Mouse (Mus musculus): Measurements from ENCODE around the gene Kcnq2. TPM values are rescaled to one million over a fixed set of nuclear protein-coding genes. Genes with fewer than 3 reads are reported as not detected.

Gene Kcnq2
- polyA plus RNA-seq, 1 experiment from 2014 or later = 62.5 TPM

DNA sequence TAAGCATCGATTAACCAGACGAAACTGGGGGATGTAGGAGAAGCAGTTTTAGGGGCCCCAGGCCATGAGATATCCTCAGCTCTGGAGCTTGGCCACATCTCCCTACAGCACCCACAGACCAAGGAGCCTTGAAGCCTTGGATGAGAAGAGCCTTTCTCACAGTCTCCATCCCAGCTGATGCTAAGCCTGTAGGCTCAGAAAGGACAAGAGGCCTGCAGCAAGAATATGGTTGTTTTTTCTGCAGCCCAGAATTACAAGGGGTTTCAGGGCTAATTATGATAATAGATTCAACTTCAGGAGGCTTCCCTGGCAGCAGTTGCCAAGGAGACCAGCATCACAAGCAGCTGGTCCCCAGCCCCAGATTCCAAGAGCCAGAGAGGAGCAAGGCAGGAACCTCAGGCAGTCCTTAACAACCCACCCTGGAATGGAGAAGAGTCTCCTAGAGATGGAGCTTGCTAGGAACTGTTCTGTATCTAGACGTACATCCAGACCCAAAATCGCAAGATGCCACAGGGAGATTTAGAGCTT, 14.1 kb downstream of the Kcnq2 start:
- ATAC-seq (replicated peaks) = peak; percentile 63
- peak overlapping the region; percentile 84 for H3K27ac ChIP-seq
- H3K4me2 ChIP-seq = 0 out of 2 replicates have a peak overlapping the region, but pooled peaks have one; percentile 10
- H3K9me3 ChIP-seq = no peaks in the 10 kb centered on the region
- 52% methylated on average over 4 of the region's 4 CpGs for WGBS
- H3K36me3 ChIP-seq (replicated peaks) = no peaks in the 10 kb centered on the region
- no peak overlapping the region for H3K9ac ChIP-seq
- H3K4me3 ChIP-seq = no peak overlapping the region
- no peaks in the 10 kb centered on the region for H3K27me3 ChIP-seq (replicated peaks)
- H3K4me1 ChIP-seq = peaks cover 69% of the 10 kb centered on the region

GRCm38 (mm10) chr2:181119952-181120351, 15.1 kb downstream of the Kcnq2 start:
- no peak overlapping the region for H3K9ac ChIP-seq
- H3K36me3 ChIP-seq (replicated peaks) = no peaks in the 10 kb centered on the region
- peaks cover 73% of the 10 kb centered on the region for H3K4me1 ChIP-seq
- H3K4me2 ChIP-seq = no peak overlapping the region
- H3K9me3 ChIP-seq = no peaks in the 10 kb centered on the region
- no peak overlapping the region for H3K4me3 ChIP-seq
- WGBS = 30% methylated on average over 10 of the region's 10 CpGs
- no peaks in the 10 kb centered on the region for H3K27me3 ChIP-seq (replicated peaks)
- ATAC-seq (replicated peaks) = no peak
- H3K27ac ChIP-seq = peak overlapping the region; percentile 84

- H3K4me2 ChIP-seq = no peak overlapping the region
- H3K4me3 ChIP-seq = no peak overlapping the region
- H3K27me3 ChIP-seq (replicated peaks) = no peaks in the 10 kb centered on the region
- ATAC-seq (replicated peaks) = no peak
- H3K9me3 ChIP-seq = no peaks in the 10 kb centered on the region
- H3K9ac ChIP-seq = no peak overlapping the region
- H3K36me3 ChIP-seq (replicated peaks) = 0 out of 2 replicates have a peak, but pooled peaks cover 2% of the 10 kb centered on the region
- peaks cover 74% of the 10 kb centered on the region for H3K4me1 ChIP-seq
- 67% methylated on average over 5 of the region's 5 CpGs for WGBS
- peak overlapping the region; percentile 74 for H3K27ac ChIP-seq
Observed at GRCm38 (mm10) chr2:181116436-181116835, 18.7 kb downstream of the Kcnq2 start.

DNA sequence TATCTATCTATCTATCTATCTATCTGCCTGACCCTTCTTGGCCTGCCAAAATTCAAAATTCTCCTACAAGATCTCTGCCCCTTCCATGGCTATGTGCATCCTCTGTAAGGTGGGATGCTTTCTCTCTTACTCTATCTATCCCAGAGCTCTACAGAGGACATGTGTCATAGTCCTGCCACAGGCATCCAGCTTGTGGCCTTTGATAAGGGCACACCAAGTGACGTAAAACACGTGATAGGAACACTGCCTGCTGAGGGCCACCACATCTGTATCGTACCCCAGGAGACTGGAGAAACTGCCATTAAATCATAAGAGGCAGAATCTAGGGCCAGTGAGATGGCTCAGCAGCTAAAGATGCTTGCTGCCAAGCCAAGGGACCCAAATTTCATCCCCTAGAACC, 19.7 kb downstream of the Kcnq2 start:
- Histone ChIP-seq H3K4me2 (no peak overlapping the region), H3K4me3 (no peak overlapping the region), H3K9me3 (no peaks in the 10 kb centered on the region), H3K27ac (peak overlapping the region; percentile 49), H3K4me1 (peaks cover 64% of the 10 kb centered on the region), H3K27me3 (replicated peaks) (no peaks in the 10 kb centered on the region), H3K36me3 (replicated peaks) (0 out of 2 replicates have a peak, but pooled peaks cover 2% of the 10 kb centered on the region), H3K9ac (no peak overlapping the region)
- no peak for ATAC-seq (replicated peaks)
- 79% methylated on average over 3 of the region's 3 CpGs for WGBS

DNA sequence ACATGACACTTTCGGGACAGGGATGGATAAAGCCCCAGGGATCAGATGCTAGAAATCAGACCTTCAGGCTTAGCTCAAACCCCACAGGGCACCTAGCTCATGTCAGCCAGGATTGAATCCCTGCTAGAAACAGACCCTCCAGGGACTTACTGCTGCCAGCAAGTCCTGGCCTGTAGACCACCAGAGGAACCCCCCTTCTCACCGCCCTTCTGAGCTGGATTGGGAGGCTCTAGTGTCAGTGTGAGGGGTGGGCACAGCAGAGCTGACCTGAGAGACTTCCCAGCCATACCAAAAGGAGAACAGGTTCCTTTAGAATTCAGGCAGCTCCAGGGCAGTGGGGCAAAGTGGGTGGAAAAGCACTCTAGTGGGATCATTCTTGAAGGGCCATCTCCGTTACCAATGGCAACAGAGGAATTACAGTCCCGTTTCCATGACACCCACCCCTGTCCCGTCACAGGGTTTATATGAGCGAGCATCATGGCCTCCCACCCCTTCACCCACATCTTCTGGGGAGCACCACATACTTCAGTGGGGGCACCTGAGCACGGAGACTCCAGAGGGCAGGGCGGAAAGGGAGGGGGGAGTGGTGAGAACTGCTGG, 21.2 kb downstream of the Kcnq2 start:
- H3K9me3 ChIP-seq = no peaks in the 10 kb centered on the region
- H3K27ac ChIP-seq = peak overlapping the region; percentile 49; the same call in 1 of the 2 replicates
- H3K4me2 ChIP-seq = no peak overlapping the region
- no peak overlapping the region for H3K9ac ChIP-seq
- no peaks in the 10 kb centered on the region for H3K27me3 ChIP-seq (replicated peaks)
- no peak for ATAC-seq (replicated peaks)
- H3K4me3 ChIP-seq = no peak overlapping the region
- H3K4me1 ChIP-seq = peaks cover 49% of the 10 kb centered on the region
- H3K36me3 ChIP-seq (replicated peaks) = 0 out of 2 replicates have a peak, but pooled peaks cover 4% of the 10 kb centered on the region
- 36% methylated on average over 8 of the region's 8 CpGs for WGBS

DNA sequence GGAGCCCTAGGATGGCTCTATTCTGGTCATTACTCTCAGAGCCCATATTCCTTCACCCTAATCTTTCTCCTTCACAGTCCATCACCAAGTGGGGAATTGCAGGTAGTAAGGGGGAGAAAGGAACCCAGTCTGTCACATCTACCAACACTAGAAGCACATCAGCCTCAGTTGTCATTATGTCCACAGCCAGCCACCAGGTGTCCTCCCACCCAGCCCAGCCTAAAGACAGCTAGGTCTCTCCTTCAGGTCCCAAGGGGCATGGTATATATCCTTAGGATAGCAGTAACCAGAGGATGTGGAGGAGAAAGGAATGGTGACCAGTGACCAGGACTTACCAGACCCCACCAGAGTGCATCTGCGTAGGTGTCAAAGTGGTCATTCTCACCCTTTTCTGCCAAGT, 23.4 kb downstream of the Kcnq2 start:
- ATAC-seq (replicated peaks) = no peak
- no peaks in the 10 kb centered on the region for H3K9me3 ChIP-seq
- H3K4me1 ChIP-seq = peaks cover 33% of the 10 kb centered on the region
- WGBS = 88% methylated on average over 1 of the region's 1 CpGs
- no peak overlapping the region for H3K27ac ChIP-seq
- no peak overlapping the region for H3K4me2 ChIP-seq
- no peak overlapping the region for H3K9ac ChIP-seq
- 0 out of 2 replicates have a peak, but pooled peaks cover 9% of the 10 kb centered on the region for H3K36me3 ChIP-seq (replicated peaks)
- no peaks in the 10 kb centered on the region for H3K27me3 ChIP-seq (replicated peaks)
- no peak overlapping the region for H3K4me3 ChIP-seq

GRCm38 (mm10) chr2:181104111-181104510, 31.0 kb downstream of the Kcnq2 start:
- no peaks in the 10 kb centered on the region for H3K27me3 ChIP-seq (replicated peaks)
- no peak overlapping the region for H3K9ac ChIP-seq
- no peak overlapping the region for H3K4me3 ChIP-seq
- H3K4me2 ChIP-seq = no peak overlapping the region
- no peak overlapping the region for H3K27ac ChIP-seq
- H3K4me1 ChIP-seq = peaks cover 7% of the 10 kb centered on the region; the same call in 1 of the 2 replicates
- WGBS = 52% methylated on average over 2 of the region's 2 CpGs
- no peaks in the 10 kb centered on the region for H3K9me3 ChIP-seq
- H3K36me3 ChIP-seq (replicated peaks) = peaks cover 13% of the 10 kb centered on the region; the same call in 1 of the 2 replicates
- no peak for ATAC-seq (replicated peaks)

- no peaks in the 10 kb centered on the region for H3K27me3 ChIP-seq (replicated peaks)
- no peak overlapping the region for H3K27ac ChIP-seq
- H3K9me3 ChIP-seq = no peaks in the 10 kb centered on the region
- peaks cover 9% of the 10 kb centered on the region; the same call in 1 of the 2 replicates for H3K36me3 ChIP-seq (replicated peaks)
- no peak overlapping the region for H3K9ac ChIP-seq
- H3K4me1 ChIP-seq = peaks cover 7% of the 10 kb centered on the region; the same call in 1 of the 2 replicates
- no peak overlapping the region for H3K4me2 ChIP-seq
- no peak overlapping the region for H3K4me3 ChIP-seq
- ATAC-seq (replicated peaks) = peak; percentile 67; the same call in 1 of the 2 replicates
- WGBS = 12% methylated on average over 2 of the region's 2 CpGs
Observed at GRCm38 (mm10) chr2:181102161-181102560, 32.9 kb downstream of the Kcnq2 start.

DNA sequence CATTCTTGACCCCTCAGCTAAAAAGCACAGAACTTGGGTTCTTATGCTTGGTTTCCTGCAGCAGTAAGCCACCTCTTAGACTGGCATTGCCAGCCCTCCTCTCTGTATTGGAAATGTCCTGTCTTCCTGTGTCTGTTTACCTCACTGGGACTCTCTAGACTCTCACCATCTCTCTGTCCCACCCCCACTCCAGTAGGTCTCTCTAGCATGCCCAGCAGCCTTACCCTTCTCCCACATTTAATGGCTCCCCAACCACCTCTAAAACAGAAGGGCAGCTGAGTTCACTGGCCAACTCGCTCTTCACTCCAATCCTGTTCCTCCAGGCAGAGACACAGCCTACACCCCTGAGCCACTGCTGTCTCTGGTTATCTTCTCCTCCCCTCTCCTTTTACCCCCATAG, 33.5 kb downstream of the Kcnq2 start:
- Histone ChIP-seq H3K9me3 (no peaks in the 10 kb centered on the region), H3K27ac (no peak overlapping the region), H3K4me2 (no peak overlapping the region), H3K36me3 (replicated peaks) (peaks cover 9% of the 10 kb centered on the region; the same call in 1 of the 2 replicates), H3K4me1 (peaks cover 7% of the 10 kb centered on the region; the same call in 1 of the 2 replicates), H3K9ac (no peak overlapping the region), H3K4me3 (no peak overlapping the region), H3K27me3 (replicated peaks) (no peaks in the 10 kb centered on the region)
- WGBS = 69% methylated on average over 1 of the region's 1 CpGs
- ATAC-seq (replicated peaks) = no peak

- H3K9ac ChIP-seq = no peak overlapping the region
- no peaks in the 10 kb centered on the region for H3K27me3 ChIP-seq (replicated peaks)
- H3K9me3 ChIP-seq = no peaks in the 10 kb centered on the region
- H3K27ac ChIP-seq = no peak overlapping the region
- 81% methylated on average over 2 of the region's 2 CpGs for WGBS
- peaks cover 9% of the 10 kb centered on the region; the same call in 1 of the 2 replicates for H3K36me3 ChIP-seq (replicated peaks)
- no peak for ATAC-seq (replicated peaks)
- H3K4me3 ChIP-seq = no peak overlapping the region
- H3K4me1 ChIP-seq = peaks cover 7% of the 10 kb centered on the region; the same call in 1 of the 2 replicates
- H3K4me2 ChIP-seq = no peak overlapping the region
Observed at GRCm38 (mm10) chr2:181100087-181100486, 35.0 kb downstream of the Kcnq2 start.

DNA sequence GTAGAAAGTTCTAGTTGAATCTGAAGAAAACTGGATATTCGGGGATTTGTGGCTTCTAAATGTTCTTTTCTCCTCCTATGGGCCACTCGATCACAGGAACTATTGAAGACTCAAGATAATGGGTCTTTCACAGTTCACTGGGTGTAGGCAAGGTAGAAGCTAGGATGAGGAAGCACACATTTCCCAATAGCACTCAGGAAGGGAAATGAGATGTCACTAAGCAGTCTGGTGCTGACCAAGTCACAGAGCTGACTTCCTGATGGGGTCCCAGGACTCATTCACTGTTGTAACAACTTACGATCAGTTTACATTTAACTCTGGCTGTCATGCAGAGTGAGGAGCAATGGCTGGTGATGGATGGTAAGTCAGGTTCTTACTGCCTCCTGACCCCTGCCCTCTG, 45.0 kb downstream of the Kcnq2 start:
- Histone ChIP-seq H3K4me3 (no peak overlapping the region), H3K27me3 (replicated peaks) (no peaks in the 10 kb centered on the region), H3K4me2 (no peak overlapping the region), H3K27ac (no peak overlapping the region), H3K9ac (no peak overlapping the region), H3K4me1 (no peaks in the 10 kb centered on the region), H3K36me3 (replicated peaks) (no peaks in the 10 kb centered on the region; the same call in 1 of the 2 replicates), H3K9me3 (no peaks in the 10 kb centered on the region)
- ATAC-seq (replicated peaks) = no peak
- WGBS = 81% methylated on average over 3 of the region's 3 CpGs

- H3K4me2 ChIP-seq = no peak overlapping the region
- H3K9me3 ChIP-seq = no peaks in the 10 kb centered on the region
- H3K4me3 ChIP-seq = no peak overlapping the region
- no peak overlapping the region for H3K27ac ChIP-seq
- H3K27me3 ChIP-seq (replicated peaks) = no peaks in the 10 kb centered on the region
- no peak for ATAC-seq (replicated peaks)
- no peaks in the 10 kb centered on the region for H3K4me1 ChIP-seq
- H3K36me3 ChIP-seq (replicated peaks) = peaks cover 15% of the 10 kb centered on the region; the same call in 1 of the 2 replicates
- WGBS = 55% methylated on average over 8 of the region's 8 CpGs
- H3K9ac ChIP-seq = no peak overlapping the region
Observed at GRCm38 (mm10) chr2:181084997-181085396, 50.1 kb downstream of the Kcnq2 start.

DNA sequence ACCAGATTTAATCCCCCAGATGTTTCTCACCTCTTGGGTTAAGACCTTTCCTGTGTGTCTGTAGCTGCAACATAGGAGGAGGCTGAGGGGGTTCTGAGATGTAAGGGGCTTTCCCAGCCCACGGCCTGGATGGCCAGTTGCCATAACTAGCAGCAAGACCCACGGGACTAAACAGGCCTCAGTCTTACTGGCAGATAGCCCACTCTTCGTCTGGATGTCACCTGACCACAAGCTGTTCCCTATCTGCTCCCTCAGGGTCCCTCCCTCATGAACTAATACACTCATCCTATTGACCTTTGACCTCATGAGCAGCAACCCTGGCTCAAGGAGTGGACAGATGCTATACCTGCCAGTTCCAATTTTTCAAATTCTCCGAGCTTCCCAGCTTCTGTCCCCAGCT, 51.2 kb downstream of the Kcnq2 start:
- Histone ChIP-seq H3K36me3 (replicated peaks) (peaks cover 15% of the 10 kb centered on the region; the same call in 1 of the 2 replicates), H3K27me3 (replicated peaks) (no peaks in the 10 kb centered on the region), H3K9ac (no peak overlapping the region), H3K4me1 (no peaks in the 10 kb centered on the region), H3K4me3 (no peak overlapping the region), H3K4me2 (no peak overlapping the region), H3K27ac (no peak overlapping the region), H3K9me3 (no peaks in the 10 kb centered on the region)
- WGBS = 62% methylated on average over 4 of the region's 4 CpGs
- ATAC-seq (replicated peaks) = no peak
